Mouse (Mus musculus) mouse trophoblast stem cell (cell line): ENCODE data around the gene Spg7.

Experiments used
- in situ Hi-C, 2 experiments: fragments of 300-500 bp; cut with MseI, MboI; formaldehyde crosslinking; loops; 2 replicates in 1 of 2; 3 replicates in 1 of 2; pipeline ENCODE4 v1.15.1; 2025

The Spg7 gene

GRCm38 (mm10) chr8:123122670-123123069 is 59.9 kb downstream of the Spg7 start:
- in situ Hi-C loops: loop anchor here in 1 of 2 experiments (25.0 kb wide), 1 partner anchor 90 kb away; the partner anchor contains the start of genes Cdk10, Chmp1a and Spata33

- in situ Hi-C loops: no loop called here
Measured at GRCm38 (mm10) chr8:123126193-123126816, 63.6 kb downstream of the Spg7 start.

- in situ Hi-C loops: no loop called here
Measured at GRCm38 (mm10) chr8:123131041-123131440, 68.3 kb downstream of the Spg7 start.

- in situ Hi-C loops: no loop called here
Measured at GRCm38 (mm10) chr8:123132953-123133352, 70.2 kb downstream of the Spg7 start.

- in situ Hi-C loops: no loop called here
Measured at GRCm38 (mm10) chr8:123134149-123134713, 71.5 kb downstream of the Spg7 start.

GRCm38 (mm10) chr8:123135406-123135805 is 72.7 kb downstream of the Spg7 start:
- in situ Hi-C loops: no loop called here

- in situ Hi-C loops: no loop called here
Measured at GRCm38 (mm10) chr8:123135806-123136205, 73.1 kb downstream of the Spg7 start.

GRCm38 (mm10) chr8:123136287-123136686 is 73.5 kb downstream of the Spg7 start:
- in situ Hi-C loops: no loop called here

- in situ Hi-C loops: no loop called here
Measured at GRCm38 (mm10) chr8:123137645-123138077, 74.9 kb downstream of the Spg7 start.

GRCm38 (mm10) chr8:123138741-123139140 is 76.0 kb downstream of the Spg7 start:
- in situ Hi-C loops: no loop called here

- in situ Hi-C loops: no loop called here
Measured at GRCm38 (mm10) chr8:123141741-123142462, 79.2 kb downstream of the Spg7 start.

- in situ Hi-C loops: no loop called here
Measured at GRCm38 (mm10) chr8:123145279-123145678, 82.5 kb downstream of the Spg7 start.

- in situ Hi-C loops: no loop called here
Measured at GRCm38 (mm10) chr8:123146390-123146789, 83.6 kb downstream of the Spg7 start.
